Mouse (Mus musculus) brain, embryonic 14.5 days (tissue): ENCODE results near the gene Hecw2.

ENCODE experiments used
- CTCF ChIP-seq: fragments of 200-500 bp; IDR thresholded peaks from 2 replicates; pipeline ENCODE4 v1.5.1; 2012; ENCODE audit warnings: inconsistent platforms, mild to moderate bottlenecking, moderate library complexity, borderline replicate concordance; ENCODE audit not compliant: insufficient read depth, insufficient read length; ENCODE audit errors: extremely low read depth
- POLR2A ChIP-seq: fragments of 200-500 bp; IDR thresholded peaks from 2 replicates; pipeline ENCODE4 v1.6.1; 2012; ENCODE audit warnings: mild to moderate bottlenecking, inconsistent platforms, borderline replicate concordance; ENCODE audit not compliant: poor library complexity, insufficient read depth, insufficient read length, severe bottlenecking; ENCODE audit errors: extremely low read depth

- TF ChIP-seq POLR2A: no peak
- no peak for TF ChIP-seq CTCF
Observed at GRCm38 (mm10) chr1:54126991-54127742, 67.8 kb downstream of the Hecw2 start.
